Mouse (Mus musculus): ENCODE measurements around the gene Utrn. TPM values are rescaled to one million over a fixed set of nuclear protein-coding genes. Genes with fewer than 3 reads are reported as not detected.

The Utrn gene
- 10 to 100 TPM; 69.6 to 72.4 TPM for total RNA-seq (2021)
- long read RNA-seq, experiment 1, partial matches to known transcripts, result 1 of 3 reads
- long read RNA-seq, experiment 1, other reads (novel, unspliced or antisense), result 2 of 3 reads
- long read RNA-seq, experiment 2, partial matches to known transcripts, result 1 of 6 reads
- long read RNA-seq, experiment 2, other reads (novel, unspliced or antisense), result 5 of 6 reads

- intact Hi-C loops (cut with DNase I), result loop anchor here (2.0 to 5.0 kb wide), 4 partner anchors 54 to 177 kb away; no protein-coding TSS in a partner anchor
Measured at GRCm38 (mm10) chr10:12869029-12869671, at the start of gene Utrn. Gene Utrn, minus strand, starts transcription at chr10:12869365.

GRCm38 (mm10) chr10:12917626-12918025 is 48.5 kb upstream of the Utrn start:
- intact Hi-C loops (cut with DNase I), result no loop called here

More at GRCm38 (mm10) chr10:12869029-12869671, at the start of gene Utrn:
- peak; percentile 89 to 90 for DNase-seq

DNA sequence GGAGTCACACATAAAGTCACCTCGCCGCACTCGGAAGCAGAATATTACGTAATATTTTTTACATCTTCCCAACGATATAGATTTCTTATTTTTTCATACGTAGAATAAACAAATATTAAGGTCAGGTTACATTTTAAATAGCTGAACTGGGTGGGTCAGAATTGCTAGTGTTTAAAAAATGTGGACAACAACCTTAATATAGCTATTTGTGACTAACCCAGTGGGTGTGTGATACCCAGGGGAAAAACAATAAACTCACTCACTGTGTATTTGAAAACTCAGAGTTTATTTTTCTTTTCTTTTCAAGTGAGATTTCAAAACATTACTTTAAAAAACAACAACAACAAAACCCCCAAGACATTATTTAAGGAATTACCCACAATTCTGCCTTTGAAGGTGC is 47.2 kb upstream of the Utrn start:
- no peak for DNase-seq
- intact Hi-C loops (cut with DNase I), result no loop called here

More at GRCm38 (mm10) chr10:12917626-12918025, 48.5 kb upstream of the Utrn start:
- DNase-seq, result no peak

GRCm38 (mm10) chr10:12915826-12916225 is 46.7 kb upstream of the Utrn start:
- intact Hi-C loops (cut with DNase I), result no loop called here
- no peak for DNase-seq

DNA sequence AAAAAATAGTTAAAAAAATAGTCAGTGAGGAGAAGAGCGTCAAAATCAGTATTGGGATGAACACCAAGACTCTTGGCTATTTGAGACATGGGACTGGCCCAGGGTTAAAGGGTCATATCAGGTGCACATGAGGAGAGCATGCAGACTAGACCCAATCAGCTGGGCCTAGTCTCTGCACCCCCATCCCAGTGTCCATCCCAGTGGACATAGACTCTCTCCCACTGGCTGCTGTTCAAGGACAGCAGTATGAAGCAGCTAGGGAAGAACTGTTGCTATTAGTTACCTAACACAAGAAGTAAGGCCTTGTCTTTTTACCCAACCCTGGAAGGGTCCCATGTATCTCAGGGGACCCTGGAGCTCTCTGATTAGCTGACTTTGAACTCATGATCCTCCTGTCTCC is 45.0 kb upstream of the Utrn start:
- intact Hi-C loops (cut with DNase I), result no loop called here
- DNase-seq, result no peak

GRCm38 (mm10) chr10:12911981-12912530 is 42.9 kb upstream of the Utrn start:
- intact Hi-C loops (cut with DNase I), result no loop called here
- peak; percentile 34 to 41 for DNase-seq

DNA sequence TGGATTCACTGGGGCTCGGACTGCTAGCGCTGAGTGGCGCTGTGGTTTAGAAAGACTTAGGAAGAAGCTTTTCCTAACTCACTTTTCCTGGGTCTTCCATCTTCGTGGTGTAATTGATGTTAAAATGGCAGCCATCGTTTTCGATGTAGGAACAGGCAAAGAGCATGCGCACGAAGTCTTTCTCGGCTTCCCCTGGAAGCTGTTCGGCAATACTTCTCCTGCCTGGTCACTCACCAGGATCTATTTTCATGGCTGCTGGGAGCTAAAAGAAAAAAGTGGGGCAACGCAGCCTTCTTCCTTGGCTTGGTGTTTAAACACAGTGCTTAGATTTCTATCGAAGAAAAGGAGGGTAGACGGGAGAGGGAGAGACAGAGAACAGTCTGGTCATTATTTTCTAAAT is 42.3 kb upstream of the Utrn start:
- no peak for DNase-seq
- intact Hi-C loops (cut with DNase I), result no loop called here

DNA sequence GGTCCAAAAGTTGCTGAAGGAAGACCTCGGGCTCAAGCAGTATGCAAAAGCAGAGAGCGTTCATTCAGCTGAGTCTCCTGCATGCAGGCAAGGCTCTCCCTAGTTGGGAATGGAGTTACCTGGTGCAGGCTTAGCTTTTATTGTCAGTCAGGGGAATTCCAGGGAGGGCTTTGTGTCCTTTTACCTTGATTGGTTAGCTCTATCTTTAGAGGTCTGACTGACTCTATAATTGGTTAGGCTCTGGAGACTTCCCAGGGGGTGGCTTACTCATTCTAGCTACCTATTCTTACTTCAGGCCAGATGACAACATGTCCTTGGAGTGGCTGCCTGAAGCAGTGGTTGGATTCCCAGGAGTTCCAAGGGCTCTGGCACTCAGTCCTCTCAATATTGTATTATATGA is 40.7 kb upstream of the Utrn start:
- no peak for DNase-seq
- intact Hi-C loops (cut with DNase I), result no loop called here

- intact Hi-C loops (cut with DNase I), result no loop called here
- DNase-seq, result no peak
Measured at GRCm38 (mm10) chr10:12909179-12909578, 40.0 kb upstream of the Utrn start.

DNA sequence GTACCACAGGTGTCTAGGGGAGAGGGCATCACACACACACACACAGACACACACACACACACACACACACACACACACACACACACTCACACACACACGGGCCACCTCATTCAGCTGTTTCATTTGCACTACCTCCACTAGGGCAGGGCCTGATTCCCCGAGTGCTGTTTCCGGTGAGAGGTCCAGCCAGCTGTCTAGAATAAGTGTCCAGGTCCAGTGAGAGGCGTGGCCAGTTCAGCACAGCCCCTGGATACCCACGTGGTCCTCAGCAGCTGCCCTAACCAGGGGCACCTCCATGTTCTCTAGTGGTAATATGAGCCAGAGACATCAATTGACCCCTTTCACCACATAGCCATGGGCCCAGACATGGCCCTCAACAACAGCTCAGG is 35.0 kb upstream of the Utrn start:
- no peak for DNase-seq
- intact Hi-C loops (cut with DNase I), result no loop called here

DNA sequence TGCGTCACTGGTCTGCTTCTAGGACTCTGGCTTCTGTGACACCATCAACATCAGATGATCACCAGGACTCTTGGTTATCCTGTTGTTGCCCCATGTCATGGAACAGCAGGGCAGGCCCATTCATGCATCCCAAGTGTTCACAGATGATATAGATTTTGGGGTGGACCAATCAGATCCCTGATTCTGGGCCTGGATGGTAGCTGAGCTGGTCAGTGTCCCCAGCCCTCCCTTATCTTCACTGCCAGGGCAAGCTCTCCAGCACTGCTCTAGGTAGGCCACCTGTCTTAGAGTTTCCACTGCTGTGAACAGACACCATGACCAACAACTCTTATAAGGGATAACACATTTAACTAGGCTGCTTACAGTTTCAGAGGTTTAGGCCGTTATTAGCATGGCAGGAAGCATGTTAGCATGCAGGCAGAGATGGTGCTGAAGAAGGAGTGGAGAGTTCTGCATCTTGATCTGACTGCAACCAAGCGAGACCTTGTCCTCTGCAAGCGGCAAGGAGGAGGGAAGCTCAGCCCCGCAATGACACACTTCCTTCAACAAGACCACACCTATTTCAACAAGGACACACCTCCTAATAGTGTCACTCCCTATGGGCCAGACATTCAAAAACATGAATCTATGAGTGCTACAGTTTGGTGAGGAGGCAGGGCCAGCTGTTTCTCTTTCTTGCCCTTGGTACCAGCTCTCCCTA is 34.4 kb upstream of the Utrn start:
- DNase-seq, result no peak
- intact Hi-C loops (cut with DNase I), result no loop called here

DNA sequence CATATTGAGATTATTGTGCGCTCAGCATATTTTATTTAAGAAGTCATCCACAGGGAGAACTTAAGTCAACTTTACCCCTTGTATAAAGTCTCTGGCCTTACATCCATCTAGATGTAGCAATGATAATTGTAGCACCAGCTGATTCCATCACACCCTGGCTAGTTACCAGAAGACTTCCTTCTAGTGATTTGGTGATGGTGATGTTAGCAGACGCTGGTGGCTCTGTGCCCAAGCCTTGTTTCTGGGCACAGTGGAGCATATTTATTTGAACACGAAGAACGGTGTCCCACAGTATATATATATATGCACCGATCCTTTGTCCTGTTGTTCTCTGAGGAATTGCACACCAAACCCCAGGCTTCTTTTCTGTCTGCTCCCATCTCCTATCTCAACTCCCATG is 30.7 kb upstream of the Utrn start:
- no peak for DNase-seq
- intact Hi-C loops (cut with DNase I), result no loop called here

GRCm38 (mm10) chr10:12893339-12893738 is 24.2 kb upstream of the Utrn start:
- no peak for DNase-seq
- intact Hi-C loops (cut with DNase I), result no loop called here

- intact Hi-C loops (cut with DNase I), result no loop called here
- DNase-seq, result no peak
Measured at GRCm38 (mm10) chr10:12888373-12888772, 19.2 kb upstream of the Utrn start.

GRCm38 (mm10) chr10:12887792-12888191 is 18.6 kb upstream of the Utrn start:
- intact Hi-C loops (cut with DNase I), result no loop called here
- no peak for DNase-seq

- intact Hi-C loops (cut with DNase I), result no loop called here
- peak in 1 of 2 experiments; percentile 23 for DNase-seq
Measured at GRCm38 (mm10) chr10:12884308-12884948, 15.3 kb upstream of the Utrn start.

- intact Hi-C loops (cut with DNase I), result no loop called here
- DNase-seq, result no peak
Measured at GRCm38 (mm10) chr10:12881911-12882310, 12.7 kb upstream of the Utrn start.

DNA sequence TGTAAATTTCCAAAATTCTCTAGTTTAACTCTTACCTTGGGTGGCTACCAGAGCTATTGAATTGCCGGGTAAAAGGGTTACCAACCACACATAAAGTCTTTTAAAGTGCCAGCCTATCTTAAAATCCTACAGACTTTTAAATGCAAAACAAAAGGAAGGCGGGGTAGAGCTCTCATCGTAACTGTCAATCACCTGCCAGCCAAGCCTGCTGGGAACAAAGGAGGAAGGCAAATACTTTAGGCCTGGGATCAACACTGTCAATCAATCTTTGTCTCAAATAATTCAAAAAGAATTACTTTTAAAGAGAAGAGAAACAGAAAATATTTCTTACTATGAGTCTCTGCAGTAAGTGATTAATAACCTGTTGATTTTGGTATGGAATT is 10.1 kb upstream of the Utrn start:
- DNase-seq, result no peak
- intact Hi-C loops (cut with DNase I), result no loop called here

DNA sequence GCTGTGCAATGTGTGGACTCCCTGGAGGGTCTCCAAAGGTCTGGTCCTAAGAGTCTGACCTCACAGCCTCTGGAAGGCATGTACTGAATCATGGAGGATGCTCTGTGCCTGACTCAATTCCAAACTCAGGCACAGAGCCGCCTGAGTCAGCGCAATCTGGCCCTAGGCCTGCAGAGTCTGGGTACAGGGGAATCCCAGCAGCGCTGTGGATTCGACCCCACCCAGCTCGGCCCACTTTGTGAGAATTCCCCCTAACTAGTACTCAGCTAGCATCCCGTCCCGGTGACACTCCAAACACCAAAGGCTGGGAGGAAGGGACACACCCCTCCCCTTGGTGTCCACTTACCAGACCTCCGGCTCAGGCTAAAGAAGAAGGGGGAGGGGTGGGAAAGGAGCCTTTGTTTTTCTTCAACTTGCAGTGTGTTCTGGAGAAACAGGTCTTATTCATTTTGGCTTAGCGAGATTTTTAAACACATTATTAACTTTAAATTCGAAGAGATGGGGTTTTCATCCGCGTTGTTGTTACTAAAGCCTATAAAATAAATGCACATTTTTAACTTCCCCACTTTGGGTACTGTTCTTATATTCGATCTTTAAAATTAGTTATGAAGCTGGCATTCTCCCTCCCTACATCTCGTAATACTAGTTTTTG is 9.6 kb upstream of the Utrn start:
- peak; percentile 46 to 55 for DNase-seq
- intact Hi-C loops (cut with DNase I), result no loop called here

DNA sequence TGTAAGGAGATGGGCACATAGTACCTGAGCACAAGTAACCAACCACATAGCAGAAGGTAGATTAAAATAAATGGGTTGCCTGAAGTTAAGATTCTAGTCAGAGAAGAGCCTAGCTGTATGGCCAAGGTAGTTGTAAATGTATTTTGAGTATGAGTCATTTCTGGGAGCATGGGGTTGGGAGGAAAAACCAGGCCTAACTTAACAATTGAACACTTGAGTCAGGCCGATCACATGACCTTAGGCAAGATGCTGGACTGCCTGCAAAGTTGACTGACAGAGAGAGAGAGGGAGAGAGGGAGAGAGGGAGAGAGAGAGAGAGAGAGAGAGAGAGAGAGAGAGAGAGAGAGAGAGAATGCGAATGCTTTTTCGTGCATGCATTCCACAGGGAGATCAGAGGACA is 7.3 kb upstream of the Utrn start:
- intact Hi-C loops (cut with DNase I), result no loop called here
- DNase-seq, result no peak

DNA sequence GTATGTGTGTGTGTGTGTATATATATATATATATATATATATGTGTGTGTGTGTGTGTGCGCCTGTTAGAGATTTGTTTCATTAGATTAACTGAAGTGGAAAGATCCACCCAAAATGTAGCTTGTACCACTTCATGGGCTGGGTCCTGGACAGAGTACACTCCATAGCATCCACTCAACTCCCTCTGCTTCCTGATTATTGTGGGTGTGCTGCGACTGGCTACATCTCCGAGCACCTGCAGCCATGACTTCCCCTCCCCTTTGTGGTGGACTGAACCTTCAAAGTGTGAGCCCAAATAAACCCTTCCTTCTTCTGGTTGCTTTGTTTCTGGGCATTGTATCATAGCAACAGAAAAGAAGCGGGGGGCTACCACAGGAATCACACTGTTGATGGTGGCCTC is 6.2 kb upstream of the Utrn start:
- intact Hi-C loops (cut with DNase I), result no loop called here
- DNase-seq, result no peak
